Mouse (Mus musculus) thymus, adult 18-20 months (tissue): ENCODE measurements around the gene Hcar1.
A peak's percentile ranks its signal among the peaks of the same experiment; 100 is the strongest.

Source experiments
- DNase-seq, 2 experiments: peaks; one replicate each; pipeline ENCODE4 v3.0.0; 2022; ENCODE audit warnings: mixed read lengths in 2 of 2

The Hcar1 gene

GRCm38 (mm10) chr5:123879928-123880327 lies at the start of gene Hcar1:
Hcar1 (minus strand) TSS chr5:123880020.
- no peak for DNase-seq

GRCm38 (mm10) chr5:123927118-123927517 lies 47.3 kb upstream of the Hcar1 start, which contains the start of gene Gm43518:
Gm43518 (plus strand) TSS chr5:123927418.
- no peak for DNase-seq

GRCm38 (mm10) chr5:123922112-123922511 lies 42.3 kb upstream of the Hcar1 start:
- DNase-seq: no peak

- no peak for DNase-seq
Observed at GRCm38 (mm10) chr5:123914852-123915251, 35.0 kb upstream of the Hcar1 start.

- DNase-seq: no peak
Observed at GRCm38 (mm10) chr5:123907631-123907977, 27.8 kb upstream of the Hcar1 start.

- DNase-seq: peak; percentile 96
Observed at GRCm38 (mm10) chr5:123906976-123907630, 27.3 kb upstream of the Hcar1 start, which contains the start of gene Denr. Denr (plus strand) TSS chr5:123907175.

- DNase-seq: no peak
Observed at GRCm38 (mm10) chr5:123906146-123906975, 26.5 kb upstream of the Hcar1 start.

GRCm38 (mm10) chr5:123904059-123904672 lies 24.3 kb upstream of the Hcar1 start:
- DNase-seq: no peak

- DNase-seq: no peak
Observed at GRCm38 (mm10) chr5:123897352-123897751, 17.5 kb upstream of the Hcar1 start.

- no peak for DNase-seq
Observed at GRCm38 (mm10) chr5:123896395-123896794, 16.6 kb upstream of the Hcar1 start.

- DNase-seq: no peak
Observed at GRCm38 (mm10) chr5:123893520-123893919, 13.7 kb upstream of the Hcar1 start.

GRCm38 (mm10) chr5:123891669-123892068 lies 11.8 kb upstream of the Hcar1 start:
- no peak for DNase-seq

- DNase-seq: no peak
Observed at GRCm38 (mm10) chr5:123890987-123891386, 11.2 kb upstream of the Hcar1 start.

GRCm38 (mm10) chr5:123890312-123890711 lies 10.5 kb upstream of the Hcar1 start:
- no peak for DNase-seq

- DNase-seq: no peak
Observed at GRCm38 (mm10) chr5:123886365-123886764, 6.5 kb upstream of the Hcar1 start.

- no peak for DNase-seq
Observed at GRCm38 (mm10) chr5:123884332-123884731, 4.5 kb upstream of the Hcar1 start.

- DNase-seq: no peak
Observed at GRCm38 (mm10) chr5:123883891-123884290, 4.1 kb upstream of the Hcar1 start.

- no peak for DNase-seq
Observed at GRCm38 (mm10) chr5:123880778-123881177, 958 bp upstream of the Hcar1 start.

GRCm38 (mm10) chr5:123878056-123878455 lies 1.8 kb downstream of the Hcar1 start:
- no peak for DNase-seq

- no peak for DNase-seq
Observed at GRCm38 (mm10) chr5:123874177-123874576, 5.6 kb downstream of the Hcar1 start.

GRCm38 (mm10) chr5:123869615-123870014 lies 10.2 kb downstream of the Hcar1 start:
- DNase-seq: no peak

- DNase-seq: no peak
Observed at GRCm38 (mm10) chr5:123866457-123866856, 13.4 kb downstream of the Hcar1 start.

- no peak for DNase-seq
Observed at GRCm38 (mm10) chr5:123865365-123865764, 14.5 kb downstream of the Hcar1 start, which contains the start of gene Hcar2. Hcar2 (minus strand) TSS chr5:123865499.

GRCm38 (mm10) chr5:123863934-123864333 lies 15.9 kb downstream of the Hcar1 start:
- no peak for DNase-seq
